Mouse (Mus musculus) spleen, postnatal 4 days (tissue): ENCODE data around the gene 2010111I01Rik.
"Not testable (repeated sequence)": the region's sequence is repeated elsewhere in the genome, so short reads cannot be mapped to it uniquely, and the experiment has no call there.

ENCODE experiments used
- DNase-seq, 2 experiments: peaks; one replicate each; pipeline ENCODE4 v3.0.0; 2022; ENCODE audit warnings: low spot score in 2 of 2

2010111I01Rik gene

DNA sequence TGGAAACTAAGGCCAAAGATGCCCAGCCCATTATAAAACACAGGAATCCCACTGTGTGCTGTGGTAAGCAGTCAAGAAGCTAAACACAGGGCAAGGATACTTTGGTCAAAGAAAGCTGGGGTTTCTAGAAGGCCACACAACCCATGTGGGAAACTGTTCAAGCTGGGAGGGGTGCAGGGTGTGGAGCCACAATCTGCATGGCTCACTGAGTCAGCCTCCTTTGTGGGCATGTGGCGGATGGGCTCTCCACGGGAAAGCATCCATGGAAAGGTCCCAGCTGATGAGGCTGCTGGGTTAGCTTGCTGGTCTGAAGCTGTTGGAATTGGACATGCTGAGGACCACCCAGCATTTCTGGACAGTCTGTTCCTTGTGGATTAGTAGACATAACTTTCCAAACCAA, 378.1 kb downstream of the 2010111I01Rik start:
- no peak for DNase-seq

DNA sequence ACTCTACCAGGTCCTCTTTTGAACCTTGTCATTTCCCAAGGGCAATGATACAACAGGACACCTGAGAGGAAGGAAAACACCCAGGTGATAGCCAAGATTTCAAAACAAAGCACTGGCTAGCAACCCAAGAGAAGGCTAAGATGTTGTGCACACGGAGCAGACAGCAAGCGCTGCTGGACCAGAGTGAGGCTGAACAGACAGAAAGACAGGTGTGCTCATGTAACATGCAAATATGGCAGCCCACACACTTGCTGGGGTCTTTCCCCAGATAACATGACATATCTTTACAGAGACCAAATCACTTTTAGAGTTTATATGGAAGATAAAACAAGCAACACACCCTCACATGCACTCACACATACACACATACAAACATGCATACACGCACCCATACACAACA, 379.8 kb downstream of the 2010111I01Rik start:
- no peak for DNase-seq

DNA sequence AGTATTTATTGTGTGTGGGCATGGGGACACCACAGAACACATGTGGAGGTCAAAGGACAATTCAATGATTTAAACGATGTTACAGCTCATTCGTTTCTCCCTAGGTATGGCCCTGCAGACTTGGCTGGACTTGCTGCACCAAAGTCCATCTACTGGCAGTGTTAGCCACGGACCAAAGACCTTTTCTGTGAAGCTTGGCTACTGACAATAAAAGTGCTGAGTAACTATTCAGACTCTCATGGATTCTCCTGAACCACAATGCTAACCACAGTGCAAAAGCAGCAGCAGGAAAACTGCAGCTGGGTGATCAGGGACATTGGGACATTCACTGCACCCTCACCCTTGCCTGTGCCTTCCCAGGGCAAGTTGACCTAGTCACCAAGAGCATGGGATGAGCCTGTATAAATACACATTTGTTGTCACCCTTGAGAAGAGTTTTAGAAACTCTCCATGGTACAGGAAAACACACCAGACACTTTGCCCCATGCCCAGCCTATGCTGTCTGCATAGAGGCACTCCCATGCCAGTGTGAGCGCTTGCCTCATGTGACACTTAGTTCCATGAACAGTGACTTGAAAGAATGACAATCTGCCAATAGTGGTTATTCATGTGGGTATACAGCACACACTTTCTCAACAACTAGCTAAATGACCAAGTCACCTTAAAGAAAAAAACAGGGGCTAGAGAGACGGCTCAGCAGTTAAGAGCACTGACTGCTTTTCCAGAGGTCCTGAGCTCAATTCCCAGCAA, 381.0 kb downstream of the 2010111I01Rik start:
- DNase-seq, result no peak

DNA sequence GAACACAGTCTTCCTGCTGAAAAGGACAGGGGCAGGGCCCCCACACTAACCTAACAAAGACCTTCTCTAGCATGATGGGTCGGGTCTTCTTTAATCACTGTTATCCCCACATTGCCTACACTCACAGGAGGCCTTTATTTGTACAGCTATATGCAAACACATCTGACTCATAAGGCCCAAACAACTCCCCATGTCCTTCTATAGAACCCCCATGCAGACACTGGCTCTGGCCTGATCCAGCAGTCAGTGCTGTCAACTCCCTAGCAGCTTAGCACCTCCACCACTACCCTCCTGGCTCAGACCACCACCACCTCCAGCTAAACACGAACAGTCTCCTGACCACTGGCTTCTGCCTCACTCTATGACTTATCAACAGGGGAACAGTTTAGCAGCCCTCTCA, 382.9 kb downstream of the 2010111I01Rik start:
- no peak for DNase-seq

DNA sequence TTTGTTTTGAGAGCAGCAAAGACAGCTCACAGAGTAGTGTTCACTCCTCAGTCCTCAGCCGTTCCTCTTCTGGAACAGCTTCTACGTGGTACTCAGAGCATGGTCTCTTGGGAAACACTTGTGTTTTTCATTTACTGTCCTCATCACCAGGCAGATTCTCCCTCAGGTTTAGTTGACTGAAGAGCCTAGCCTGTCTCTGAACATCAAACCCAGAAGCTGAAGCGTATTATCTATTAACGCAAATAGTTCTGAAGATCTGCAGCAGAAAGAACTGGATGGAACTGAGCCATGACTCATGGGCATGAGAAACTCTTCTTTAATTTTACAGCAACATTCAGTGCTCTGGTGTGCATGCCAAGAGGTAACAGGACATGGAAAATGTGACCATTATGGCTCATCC, 385.4 kb downstream of the 2010111I01Rik start:
- DNase-seq, result no peak

DNA sequence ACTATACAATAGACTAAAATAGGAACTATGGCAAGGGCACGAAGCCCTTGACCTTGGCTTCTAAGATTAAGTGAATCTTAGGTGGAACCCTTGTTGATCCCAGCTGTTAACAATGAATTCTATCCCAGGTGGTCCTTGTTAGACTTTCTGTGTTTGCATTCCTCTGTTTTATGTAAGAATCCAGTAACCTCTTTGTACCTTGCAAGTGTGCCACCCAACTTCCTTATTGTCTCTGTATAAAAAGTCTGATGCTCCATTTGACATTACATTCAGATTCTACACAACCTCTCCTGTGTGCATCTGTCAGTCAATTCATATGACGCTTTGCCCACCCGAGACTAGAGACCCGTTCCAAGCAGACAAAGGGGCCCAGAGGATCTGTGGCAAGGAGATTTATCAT, 388.6 kb downstream of the 2010111I01Rik start:
- DNase-seq, result not testable (repeated sequence)

DNA sequence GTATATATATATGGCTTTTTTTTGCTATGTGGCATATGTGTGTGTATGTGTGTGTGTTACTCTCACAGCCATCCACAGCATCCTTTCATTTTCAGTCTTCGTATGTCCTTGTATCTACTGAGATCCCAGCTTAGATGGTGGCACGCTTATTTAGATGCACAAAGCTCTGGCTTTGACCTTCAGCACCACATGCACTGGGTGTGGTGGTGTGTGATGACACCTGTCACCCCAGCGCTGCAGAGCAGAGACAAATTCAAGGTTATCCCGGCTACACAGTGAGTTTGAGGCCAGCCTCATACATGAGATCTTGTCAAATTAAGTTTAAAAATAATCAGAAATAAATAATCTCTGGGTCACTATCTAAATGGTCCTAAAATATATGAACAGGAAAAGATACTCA, 391.4 kb downstream of the 2010111I01Rik start:
- DNase-seq, result no peak

DNA sequence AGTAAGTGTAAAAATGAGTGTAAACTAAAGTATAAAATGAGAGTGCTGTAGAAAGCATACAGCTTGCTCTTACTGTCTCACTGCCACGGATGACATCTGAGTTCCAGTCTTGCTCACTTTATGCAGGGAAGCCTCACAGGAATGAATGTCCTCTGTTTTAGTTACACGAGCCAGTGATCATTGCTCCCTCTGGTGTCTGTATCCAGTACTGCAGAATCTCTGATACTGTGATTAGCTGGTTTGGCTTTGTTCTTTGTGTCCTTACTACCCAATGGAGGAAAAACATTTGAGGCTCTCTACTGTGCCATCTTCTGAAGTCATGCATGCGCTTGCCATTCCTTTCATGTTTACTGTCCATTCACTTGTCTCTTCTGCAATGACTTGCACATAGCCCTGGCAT, 391.9 kb downstream of the 2010111I01Rik start:
- DNase-seq, result peak; percentile 33 to 74

- DNase-seq, result no peak
Measured at GRCm38 (mm10) chr13:63359393-63359792, 394.7 kb downstream of the 2010111I01Rik start.

DNA sequence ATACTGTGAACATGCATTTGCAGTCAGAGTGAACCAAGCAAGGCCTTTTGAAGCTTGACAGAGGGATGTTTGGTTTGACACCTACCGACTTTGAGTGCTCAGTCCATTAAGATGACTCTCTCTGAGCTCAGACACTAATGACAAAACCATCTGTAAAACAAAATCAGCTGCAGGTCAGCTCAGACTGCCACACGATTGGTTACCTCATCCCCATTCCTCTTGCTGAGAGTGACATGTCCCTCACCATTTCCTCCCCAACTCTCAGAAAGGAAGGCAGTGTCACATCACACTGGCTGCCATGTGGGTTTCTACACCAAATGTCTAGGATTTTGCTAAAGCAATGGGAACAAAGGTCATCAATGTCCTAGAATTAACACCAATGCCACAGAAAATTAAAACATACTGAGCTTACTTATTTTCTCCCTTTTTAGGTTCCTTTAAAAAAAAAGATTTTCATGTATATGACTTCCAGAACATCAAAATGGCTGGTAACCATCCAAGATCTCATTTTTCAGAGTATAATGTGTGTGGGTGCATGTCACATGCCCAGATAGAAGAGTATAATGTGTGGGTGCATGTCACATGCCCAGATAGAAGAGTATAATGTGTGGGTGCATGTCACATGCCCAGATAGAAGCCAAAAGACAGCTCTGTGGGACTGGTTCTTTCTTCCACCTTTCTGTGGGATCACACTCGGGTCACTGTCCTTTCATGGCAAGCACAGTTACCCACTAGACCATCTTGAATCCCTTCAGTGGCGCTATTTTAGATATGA, 395.6 kb downstream of the 2010111I01Rik start:
- no peak for DNase-seq

DNA sequence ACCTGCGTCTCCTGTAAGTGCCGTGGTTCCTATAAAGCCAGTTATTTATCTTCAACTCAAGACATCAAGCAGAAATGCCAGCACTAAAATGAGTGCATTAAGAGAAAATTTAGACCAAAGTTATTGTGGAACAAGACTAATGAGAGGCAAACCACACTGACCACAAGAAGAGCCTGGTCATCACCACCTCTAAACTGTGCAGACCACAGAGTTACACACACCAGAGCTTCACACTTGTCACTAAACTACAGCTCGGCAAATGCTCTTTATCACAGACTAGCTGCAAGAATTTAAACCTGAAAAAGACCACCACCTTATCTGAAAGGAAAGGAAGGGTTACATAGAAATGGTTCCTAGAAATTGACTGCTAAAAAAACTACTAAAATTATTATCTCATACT, 397.1 kb downstream of the 2010111I01Rik start:
- DNase-seq, result no peak

DNA sequence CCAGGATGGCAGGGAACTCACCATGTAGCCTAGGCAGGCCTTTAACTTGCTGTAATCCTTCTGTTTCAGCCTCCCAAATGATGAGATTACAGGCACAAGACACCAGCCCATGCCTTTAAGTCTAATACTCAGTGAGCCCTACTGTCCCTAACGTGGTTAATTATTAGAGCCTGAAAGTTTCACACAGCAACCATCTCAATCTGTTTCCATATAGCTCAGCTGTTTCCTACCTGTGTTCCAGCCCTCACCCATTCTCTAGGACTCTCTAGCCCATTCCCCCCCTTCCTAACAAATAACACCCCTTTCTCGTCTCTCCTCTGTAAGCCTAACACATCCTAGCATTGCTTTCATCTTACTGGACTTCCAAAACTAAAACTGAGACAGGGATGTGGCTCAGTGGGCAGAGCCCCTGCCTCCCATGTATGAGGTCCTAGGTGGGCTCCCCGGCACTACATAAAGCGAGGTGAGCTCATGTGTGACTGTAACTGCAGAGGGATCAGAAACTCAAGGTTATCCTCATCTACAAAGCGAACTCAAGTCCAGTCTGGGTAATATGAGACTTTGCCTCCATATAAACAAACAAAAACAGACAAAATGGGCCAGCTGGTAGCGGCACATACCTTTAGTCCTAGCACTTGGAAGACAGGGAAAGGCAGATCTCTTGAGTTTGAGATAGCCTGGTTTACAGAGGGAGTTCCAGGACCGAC, 408.9 kb downstream of the 2010111I01Rik start:
- DNase-seq, result no peak
